Mouse (Mus musculus): ENCODE results near the gene Gm13762. TPM values are rescaled to one million over a fixed set of nuclear protein-coding genes. Genes with fewer than 3 reads are reported as not detected.
"Not testable (repeated sequence)": the region's sequence is repeated elsewhere in the genome, so short reads cannot be mapped to it uniquely, and the experiment has no call there.

The Gm13762 gene
- not detected in 2 replicates for total RNA-seq (2015; ENCODE audit: low replicate concordance)
- total RNA-seq (2017; ENCODE audit: low replicate concordance), result not detected in 2 replicates

GRCm38 (mm10) chr2:88980181-88980580 lies at the start of gene Gm13762:
Gm13762 (minus strand) TSS chr2:88980281.
- no peak for ATAC-seq (replicated peaks; ENCODE audit: low FRiP score, poor library complexity, severe bottlenecking)

DNA sequence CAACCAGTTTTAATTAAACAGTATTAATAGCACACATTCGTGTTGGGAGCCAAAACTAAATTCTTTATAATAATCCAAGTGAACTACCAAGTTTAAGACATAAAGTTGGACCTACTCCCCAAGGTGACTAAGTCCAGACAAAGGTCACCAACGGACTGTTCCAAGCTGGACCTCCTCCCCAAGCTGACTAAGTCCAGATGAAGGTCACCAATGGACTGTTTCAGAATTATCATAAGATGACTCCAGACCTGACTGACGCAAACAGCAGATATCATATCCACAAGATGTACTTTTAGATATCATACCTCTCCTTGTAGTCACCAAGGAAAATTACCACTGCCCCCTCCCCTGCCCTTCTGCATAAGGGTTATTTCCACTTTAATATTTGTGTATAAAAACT lies 41.4 kb upstream of the Gm13762 start:
- not testable (repeated sequence) for ATAC-seq (replicated peaks; ENCODE audit: low FRiP score, poor library complexity, severe bottlenecking)

DNA sequence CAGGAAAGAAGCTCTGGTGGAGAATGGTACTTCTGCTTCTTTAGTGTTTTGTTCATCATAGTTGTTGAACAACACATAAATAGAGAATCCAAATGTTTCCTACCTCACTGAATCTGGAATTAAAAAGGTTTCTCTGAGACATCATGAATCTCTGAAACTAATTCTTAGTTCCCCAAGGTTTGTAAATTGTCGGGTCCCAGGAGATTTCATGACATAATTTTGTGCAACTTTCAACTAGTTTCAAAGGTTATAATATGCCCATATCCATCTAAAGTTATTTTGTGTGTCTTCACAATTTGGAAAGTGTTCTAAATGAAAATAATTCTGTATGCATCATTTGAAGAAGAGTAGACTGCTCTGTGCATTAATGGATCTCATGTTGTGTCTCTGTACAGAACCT lies 38.2 kb upstream of the Gm13762 start, which contains the start of gene Olfr1216:
TSS of gene Olfr1216 (minus strand) at position 101 of the 400 bp plus-strand sequence.
- ATAC-seq (replicated peaks; ENCODE audit: low FRiP score, poor library complexity, severe bottlenecking), result no peak

DNA sequence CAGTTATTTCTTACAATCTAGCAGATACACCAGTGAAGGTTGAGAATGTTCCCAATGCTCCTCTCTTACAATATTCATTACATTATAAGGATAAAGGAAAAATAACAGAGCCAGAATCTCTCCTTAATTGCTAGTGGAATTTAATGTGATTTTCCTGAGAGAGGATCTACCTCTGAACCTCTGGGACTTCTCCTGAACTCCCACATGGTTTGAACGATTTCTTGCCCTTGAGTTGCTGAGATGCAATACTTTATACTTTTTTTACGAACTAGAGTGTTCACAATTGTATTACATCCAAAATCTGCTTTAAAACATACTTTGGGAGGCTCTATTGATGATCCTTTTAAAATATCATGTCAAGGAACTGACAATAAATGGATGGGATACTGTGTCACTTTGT lies 26.8 kb upstream of the Gm13762 start, which contains the start of gene Olfr1215:
TSS of gene Olfr1215 (minus strand) at position 101 of the 400 bp plus-strand sequence.
- no peak for ATAC-seq (replicated peaks; ENCODE audit: low FRiP score, poor library complexity, severe bottlenecking)

- ATAC-seq (replicated peaks; ENCODE audit: low FRiP score, poor library complexity, severe bottlenecking), result no peak
Measured at GRCm38 (mm10) chr2:88992553-88992952, 12.5 kb upstream of the Gm13762 start, which contains the start of gene Olfr1214. Olfr1214 (minus strand) TSS chr2:88992653.

- no peak for ATAC-seq (replicated peaks; ENCODE audit: low FRiP score, poor library complexity, severe bottlenecking)
Measured at GRCm38 (mm10) chr2:88953669-88954068, 26.4 kb downstream of the Gm13762 start, which contains the start of gene Olfr1212. Olfr1212 (plus strand) TSS chr2:88953969.

GRCm38 (mm10) chr2:88938011-88938410 lies 42.1 kb downstream of the Gm13762 start, which contains the start of gene Olfr1211:
Olfr1211 (minus strand) TSS chr2:88938111.
- no peak for ATAC-seq (replicated peaks; ENCODE audit: low FRiP score, poor library complexity, severe bottlenecking)

Other genes starting within 250 kb of the Gm13762 start
- not detected in 2 replicates for gene Olfr1197, start 247.9 kb downstream of the Gm13762 start, total RNA-seq (2015; ENCODE audit: low replicate concordance)
- gene Olfr1197, start 247.9 kb downstream of the Gm13762 start, total RNA-seq (2017; ENCODE audit: low replicate concordance), result not detected in 2 replicates
- gene Olfr1198, start 228.9 kb downstream of the Gm13762 start, total RNA-seq (2015; ENCODE audit: low replicate concordance), result not detected in 2 replicates
- gene Olfr1198, start 228.9 kb downstream of the Gm13762 start, total RNA-seq (2017; ENCODE audit: low replicate concordance), result not detected in 2 replicates
- gene Olfr1199, start 219.8 kb downstream of the Gm13762 start, total RNA-seq (2015; ENCODE audit: low replicate concordance), result not detected in 2 replicates
- gene Olfr1199, start 219.8 kb downstream of the Gm13762 start, total RNA-seq (2017; ENCODE audit: low replicate concordance), result not detected in 2 replicates
- not detected in 2 replicates for gene Olfr1200, start 209.8 kb downstream of the Gm13762 start, total RNA-seq (2015; ENCODE audit: low replicate concordance)
- not detected in 2 replicates for gene Olfr1200, start 209.8 kb downstream of the Gm13762 start, total RNA-seq (2017; ENCODE audit: low replicate concordance)
- gene Olfr1201, start 187.2 kb downstream of the Gm13762 start, total RNA-seq (2015; ENCODE audit: low replicate concordance), result not detected in 2 replicates
- gene Olfr1201, start 187.2 kb downstream of the Gm13762 start, total RNA-seq (2017; ENCODE audit: low replicate concordance), result not detected in 2 replicates
- gene Olfr1202, start 165.8 kb downstream of the Gm13762 start, total RNA-seq (2015; ENCODE audit: low replicate concordance), result not detected in 2 replicates
- gene Olfr1202, start 165.8 kb downstream of the Gm13762 start, total RNA-seq (2017; ENCODE audit: low replicate concordance), result not detected in 2 replicates
- not detected in 2 replicates for gene Olfr1205, start 150.5 kb downstream of the Gm13762 start, total RNA-seq (2015; ENCODE audit: low replicate concordance)
- not detected in 2 replicates for gene Olfr1205, start 150.5 kb downstream of the Gm13762 start, total RNA-seq (2017; ENCODE audit: low replicate concordance)
- gene Olfr1204, start 131.0 kb downstream of the Gm13762 start, total RNA-seq (2015; ENCODE audit: low replicate concordance), result not detected in 2 replicates
- not detected in 2 replicates for gene Olfr1204, start 131.0 kb downstream of the Gm13762 start, total RNA-seq (2017; ENCODE audit: low replicate concordance)
- not detected in 2 replicates for gene Olfr1206, start 117.0 kb downstream of the Gm13762 start, total RNA-seq (2015; ENCODE audit: low replicate concordance)
- not detected in 2 replicates for gene Olfr1206, start 117.0 kb downstream of the Gm13762 start, total RNA-seq (2017; ENCODE audit: low replicate concordance)
- not detected in 2 replicates for gene Olfr1208, start 78.0 kb downstream of the Gm13762 start, total RNA-seq (2015; ENCODE audit: low replicate concordance)
- gene Olfr1208, start 78.0 kb downstream of the Gm13762 start, total RNA-seq (2017; ENCODE audit: low replicate concordance), result not detected in 2 replicates
- gene Olfr1209, start 65.1 kb downstream of the Gm13762 start, total RNA-seq (2015; ENCODE audit: low replicate concordance), result not detected in 2 replicates
- not detected in 2 replicates for gene Olfr1209, start 65.1 kb downstream of the Gm13762 start, total RNA-seq (2017; ENCODE audit: low replicate concordance)
- not detected in 2 replicates for gene Olfr1211, start 42.2 kb downstream of the Gm13762 start, total RNA-seq (2015; ENCODE audit: low replicate concordance)
- not detected in 2 replicates for gene Olfr1211, start 42.2 kb downstream of the Gm13762 start, total RNA-seq (2017; ENCODE audit: low replicate concordance)
- not detected in 2 replicates for gene Olfr1212, start 26.3 kb downstream of the Gm13762 start, total RNA-seq (2015; ENCODE audit: low replicate concordance)
- gene Olfr1212, start 26.3 kb downstream of the Gm13762 start, total RNA-seq (2017; ENCODE audit: low replicate concordance), result not detected in 2 replicates
- not detected in 2 replicates for gene Olfr1214, start 12.4 kb upstream of the Gm13762 start, total RNA-seq (2015; ENCODE audit: low replicate concordance)
- gene Olfr1214, start 12.4 kb upstream of the Gm13762 start, total RNA-seq (2017; ENCODE audit: low replicate concordance), result not detected in 2 replicates
- gene Olfr1215, start 26.7 kb upstream of the Gm13762 start, total RNA-seq (2015; ENCODE audit: low replicate concordance), result not detected in 2 replicates
- not detected in 2 replicates for gene Olfr1215, start 26.7 kb upstream of the Gm13762 start, total RNA-seq (2017; ENCODE audit: low replicate concordance)
- gene Olfr1216, start 38.1 kb upstream of the Gm13762 start, total RNA-seq (2015; ENCODE audit: low replicate concordance), result not detected in 2 replicates
- gene Olfr1216, start 38.1 kb upstream of the Gm13762 start, total RNA-seq (2017; ENCODE audit: low replicate concordance), result not detected in 2 replicates
- gene Olfr1217, start 51.8 kb upstream of the Gm13762 start, total RNA-seq (2015; ENCODE audit: low replicate concordance), result not detected in 2 replicates
- gene Olfr1217, start 51.8 kb upstream of the Gm13762 start, total RNA-seq (2017; ENCODE audit: low replicate concordance), result not detected in 2 replicates
- not detected in 2 replicates for gene Olfr1218, start 80.9 kb upstream of the Gm13762 start, total RNA-seq (2015; ENCODE audit: low replicate concordance)
- not detected in 2 replicates for gene Olfr1218, start 80.9 kb upstream of the Gm13762 start, total RNA-seq (2017; ENCODE audit: low replicate concordance)
- gene Olfr1219, start 103.2 kb upstream of the Gm13762 start, total RNA-seq (2015; ENCODE audit: low replicate concordance), result not detected in 2 replicates
- gene Olfr1219, start 103.2 kb upstream of the Gm13762 start, total RNA-seq (2017; ENCODE audit: low replicate concordance), result not detected in 2 replicates
- gene Olfr1220, start 126.6 kb upstream of the Gm13762 start, total RNA-seq (2015; ENCODE audit: low replicate concordance), result not detected in 2 replicates
- gene Olfr1220, start 126.6 kb upstream of the Gm13762 start, total RNA-seq (2017; ENCODE audit: low replicate concordance), result not detected in 2 replicates
- not detected in 2 replicates for gene Olfr1221, start 137.0 kb upstream of the Gm13762 start, total RNA-seq (2015; ENCODE audit: low replicate concordance)
- gene Olfr1221, start 137.0 kb upstream of the Gm13762 start, total RNA-seq (2017; ENCODE audit: low replicate concordance), result not detected in 2 replicates
- not detected in 2 replicates for gene Olfr1222, start 152.8 kb upstream of the Gm13762 start, total RNA-seq (2015; ENCODE audit: low replicate concordance)
- not detected in 2 replicates for gene Olfr1222, start 152.8 kb upstream of the Gm13762 start, total RNA-seq (2017; ENCODE audit: low replicate concordance)
- gene Olfr1223, start 171.3 kb upstream of the Gm13762 start, total RNA-seq (2015; ENCODE audit: low replicate concordance), result not detected in 2 replicates
- not detected in 2 replicates for gene Olfr1223, start 171.3 kb upstream of the Gm13762 start, total RNA-seq (2017; ENCODE audit: low replicate concordance)
- gene Olfr1224-ps1, start 183.8 kb upstream of the Gm13762 start, total RNA-seq (2015; ENCODE audit: low replicate concordance), result not detected in 2 replicates
- not detected in 2 replicates for gene Olfr1224-ps1, start 183.8 kb upstream of the Gm13762 start, total RNA-seq (2017; ENCODE audit: low replicate concordance)
- not detected in 2 replicates for gene Olfr1225, start 194.4 kb upstream of the Gm13762 start, total RNA-seq (2015; ENCODE audit: low replicate concordance)
- not detected in 2 replicates for gene Olfr1225, start 194.4 kb upstream of the Gm13762 start, total RNA-seq (2017; ENCODE audit: low replicate concordance)
- gene Olfr1226, start 219.8 kb upstream of the Gm13762 start, total RNA-seq (2015; ENCODE audit: low replicate concordance), result not detected in 2 replicates
- gene Olfr1226, start 219.8 kb upstream of the Gm13762 start, total RNA-seq (2017; ENCODE audit: low replicate concordance), result not detected in 2 replicates

Data from erythroid progenitor cell, adult 5-6 weeks (primary cell).